Mouse (Mus musculus): ENCODE measurements around the gene Rpl36a-ps1. TPM values are rescaled to one million over a fixed set of nuclear protein-coding genes. Genes with fewer than 3 reads are reported as not detected.
"Not testable (repeated sequence)": the region's sequence is repeated elsewhere in the genome, so short reads cannot be mapped to it uniquely, and the experiment has no call there.

The Rpl36a-ps1 gene
- total RNA-seq (2021) = 1 to 10 TPM; 4.8 to 6.3 TPM

GRCm38 (mm10) chr14:98994218-98994617, at the start of gene Rpl36a-ps1:
TSS of gene Rpl36a-ps1 (minus strand) at chr14:98994318.
- no peak for DNase-seq
- intact Hi-C loops (cut with DNase I) = no loop called here

GRCm38 (mm10) chr14:99043499-99043898, 49.4 kb upstream of the Rpl36a-ps1 start:
- DNase-seq = no peak
- intact Hi-C loops (cut with DNase I) = no loop called here

GRCm38 (mm10) chr14:99041416-99041815, 47.3 kb upstream of the Rpl36a-ps1 start:
- DNase-seq = no peak
- intact Hi-C loops (cut with DNase I) = no loop called here

GRCm38 (mm10) chr14:99039308-99039707, 45.2 kb upstream of the Rpl36a-ps1 start:
- DNase-seq; intact Hi-C loops (cut with DNase I): not testable (repeated sequence)

GRCm38 (mm10) chr14:99037703-99038102, 43.6 kb upstream of the Rpl36a-ps1 start:
- intact Hi-C loops (cut with DNase I) = no loop called here
- no peak for DNase-seq

GRCm38 (mm10) chr14:99036039-99036438, 41.9 kb upstream of the Rpl36a-ps1 start:
- intact Hi-C loops (cut with DNase I) = no loop called here
- no peak for DNase-seq

GRCm38 (mm10) chr14:99034851-99035250, 40.7 kb upstream of the Rpl36a-ps1 start:
- DNase-seq; intact Hi-C loops (cut with DNase I): not testable (repeated sequence)

GRCm38 (mm10) chr14:99032596-99032995, 38.5 kb upstream of the Rpl36a-ps1 start:
- no peak for DNase-seq
- intact Hi-C loops (cut with DNase I) = no loop called here

GRCm38 (mm10) chr14:99031337-99031873, 37.3 kb upstream of the Rpl36a-ps1 start:
- DNase-seq = no peak
- intact Hi-C loops (cut with DNase I) = no loop called here

- intact Hi-C loops (cut with DNase I) = loop anchor here (10.0 kb wide), 1 partner anchor 1475 kb away; no protein-coding TSS in a partner anchor
- no peak for DNase-seq
Measured at GRCm38 (mm10) chr14:99029987-99030386, 35.9 kb upstream of the Rpl36a-ps1 start.

- no peak for DNase-seq
- intact Hi-C loops (cut with DNase I) = loop anchor here (2.0 to 10.0 kb wide), 2 partner anchors 1468 to 1692 kb away; no protein-coding TSS in a partner anchor
Measured at GRCm38 (mm10) chr14:99022346-99023086, 28.4 kb upstream of the Rpl36a-ps1 start.

- peak; percentile 26 to 36 for DNase-seq
- intact Hi-C loops (cut with DNase I) = loop anchor here (2.0 kb wide), 1 partner anchor 836 kb away; no protein-coding TSS in a partner anchor
Measured at GRCm38 (mm10) chr14:99019136-99019808, 25.2 kb upstream of the Rpl36a-ps1 start.

- intact Hi-C loops (cut with DNase I) = loop anchor here (2.0 kb wide), 1 partner anchor 836 kb away; no protein-coding TSS in a partner anchor
- DNase-seq = no peak
Measured at GRCm38 (mm10) chr14:99018691-99019090, 24.6 kb upstream of the Rpl36a-ps1 start.

- DNase-seq = no peak
- intact Hi-C loops (cut with DNase I) = loop anchor here (5.0 kb wide), 1 partner anchor 59 kb away; no protein-coding TSS in a partner anchor
Measured at GRCm38 (mm10) chr14:99010920-99011313, 16.8 kb upstream of the Rpl36a-ps1 start.

GRCm38 (mm10) chr14:99010224-99010919, 16.3 kb upstream of the Rpl36a-ps1 start:
- DNase-seq = peak; percentile 58 to 64
- intact Hi-C loops (cut with DNase I) = loop anchor here (5.0 kb wide), 1 partner anchor 58 kb away; no protein-coding TSS in a partner anchor

- intact Hi-C loops (cut with DNase I) = no loop called here
- no peak for DNase-seq
Measured at GRCm38 (mm10) chr14:98992482-98992881, 1.6 kb downstream of the Rpl36a-ps1 start.

GRCm38 (mm10) chr14:98990636-98991035, 3.5 kb downstream of the Rpl36a-ps1 start:
- no peak for DNase-seq
- intact Hi-C loops (cut with DNase I) = no loop called here

- intact Hi-C loops (cut with DNase I) = no loop called here
- no peak for DNase-seq
Measured at GRCm38 (mm10) chr14:98989818-98990217, 4.3 kb downstream of the Rpl36a-ps1 start.

- DNase-seq = no peak
- intact Hi-C loops (cut with DNase I) = no loop called here
Measured at GRCm38 (mm10) chr14:98971921-98972320, 22.2 kb downstream of the Rpl36a-ps1 start.

GRCm38 (mm10) chr14:98958978-98959658, 35.0 kb downstream of the Rpl36a-ps1 start:
- intact Hi-C loops (cut with DNase I) = loop anchor here (10.0 kb wide), 1 partner anchor 1624 kb away; no protein-coding TSS in a partner anchor
- DNase-seq = no peak
